Mouse (Mus musculus) liver, embryonic 14.5 days (tissue): ENCODE data around the gene Sec63. TPM values are rescaled to one million over a fixed set of nuclear protein-coding genes. Genes with fewer than 3 reads are reported as not detected.

Experiments used
- ATAC-seq: fragments of 200-750 bp; cut with Nextera tagmentation; 2 replicates; pipeline ENCODE4 v1.8.0; 2017; ENCODE audit warnings: moderate number of reproducible peaks, mild to moderate bottlenecking, moderate library complexity; ENCODE audit not compliant: insufficient read depth
- DNase-seq, 3 experiments: peaks; one replicate each; pipeline ENCODE4 v3.0.0-alpha.2; 2012 to 2013; ENCODE audit warnings: low read depth in 3 of 3, low spot score in 3 of 3
- H3K27ac ChIP-seq: fragments of 300-500 bp; sonication (generic); 2 replicates; pipeline ENCODE4 v1.5.1; 2014; ENCODE audit warnings: moderate library complexity, mild to moderate bottlenecking, control low read depth, inconsistent platforms
- H3K27me3 ChIP-seq: fragments of 300-500 bp; sonication (generic); 2 replicates; pipeline ENCODE4 v1.6.1; 2014; ENCODE audit warnings: mild to moderate bottlenecking, low read length, moderate library complexity; ENCODE audit not compliant: control insufficient read depth, insufficient read depth
- H3K36me3 ChIP-seq: fragments of 300-500 bp; sonication (generic); replicated peaks from 2 replicates; pipeline ENCODE4 v1.6.1; 2014; ENCODE audit warnings: low read depth; ENCODE audit not compliant: control insufficient read depth, insufficient read depth
- H3K4me1 ChIP-seq, 2 experiments: fragments of 200-500 bp in 1 of 2; fragments of 300-500 bp in 1 of 2; sonication (generic) in 1 of 2; replicated peaks; 2 replicates each; pipeline ENCODE4 v1.6.1; 2012 to 2014; ENCODE audit warnings: antibody characterized with exemption in 1 of 2, inconsistent platforms in 1 of 2, low read length in 1 of 2; ENCODE audit not compliant: control insufficient read depth in 2 of 2, insufficient read depth in 2 of 2
- H3K4me2 ChIP-seq: fragments of 300-500 bp; sonication (generic); 2 replicates; pipeline ENCODE4 v1.6.1; 2014; ENCODE audit warnings: low read depth, mild to moderate bottlenecking, control low read depth, moderate library complexity
- H3K4me3 ChIP-seq, 2 experiments: fragments of 200-500 bp in 1 of 2; fragments of 300-500 bp in 1 of 2; sonication (generic) in 1 of 2; 2 replicates each; pipeline ENCODE4 v1.5.1; 2012 to 2014; ENCODE audit warnings: low read depth in 2 of 2, low read length in 2 of 2, mild to moderate bottlenecking in 2 of 2, control low read depth in 1 of 2, inconsistent platforms in 1 of 2, moderate library complexity in 1 of 2; ENCODE audit not compliant: insufficient read depth in 1 of 2
- H3K9ac ChIP-seq: fragments of 300-500 bp; sonication (generic); replicated peaks from 2 replicates; pipeline ENCODE4 v1.6.1; 2014; ENCODE audit warnings: mild to moderate bottlenecking, control low read depth, moderate library complexity
- H3K9me3 ChIP-seq: fragments of 300-500 bp; sonication (generic); 2 replicates; pipeline ENCODE4 v1.6.1; 2016; ENCODE audit warnings: low read length, mixed read lengths; ENCODE audit not compliant: control insufficient read depth
- CTCF ChIP-seq: IDR thresholded peaks from 2 replicates; pipeline ENCODE4 v1.5.1; 2016; ENCODE audit warnings: antibody characterized with exemption, low read depth, control low read depth
- EP300 ChIP-seq: IDR thresholded peaks from 2 replicates; pipeline ENCODE4 v1.6.1; 2016; ENCODE audit warnings: antibody characterized with exemption, low read depth
- WGBS: fragments of 180-500 bp; shearing (Covaris S2); extraction: QIAGEN DNeasy Blood & Tissue Kit; methylation state at CpG from one replicate; pipeline ENCODE4 v1.1.7; 2014; ENCODE audit not compliant: insufficient replicate concordance; 5-methylcytosine and 5-hydroxymethylcytosine counted together
- polyA plus RNA-seq, 2 experiments: library from polyadenylated mRNA; depleted of rRNA in 1 of 2; stranded (reverse) in 1 of 2; unstranded in 1 of 2; fragments of >200 nt; fragmentation: Nextera tagmentation in 1 of 2; extraction: Ambion mirVana in 1 of 2; gene quantifications; 2 replicates each; pipeline versions ENCODE4 v1.2.1 to v1.2.3; 2012 to 2014

Gene Sec63
- polyA plus RNA-seq, 2 experiments: 7.5 to 10.7 TPM

- no peaks in the 10 kb centered on the region for H3K36me3 ChIP-seq
- WGBS: 29% methylated on average over 17 of the region's 17 CpGs
- H3K9me3 ChIP-seq: no peaks in the 10 kb centered on the region
- H3K4me2 ChIP-seq: peak within 1 kb of the TSS; percentile 37
- peaks cover 2% of the 10 kb centered on the region in 2 experiments; a peak in 1 of 4 replicates for H3K4me1 ChIP-seq
- no peak for TF ChIP-seq EP300
- 0 out of 2 replicates have a peak, but pooled peaks have one; percentile 1 for TF ChIP-seq CTCF
- H3K9ac ChIP-seq: no peak within 1 kb of the TSS
- no peak within 1 kb of the TSS for H3K4me3 ChIP-seq
- no peak for ATAC-seq
- DNase-seq: peak; percentile 36 to 52 (median 51)
- no peak within 1 kb of the TSS for H3K27ac ChIP-seq
- H3K27me3 ChIP-seq: no peaks in the 10 kb centered on the region
Observed at GRCm38 (mm10) chr10:42860159-42860911, 99.0 kb downstream of the Sec63 start, which contains the start of gene Scml4. Scml4 (plus strand) TSS chr10:42860370.

DNA sequence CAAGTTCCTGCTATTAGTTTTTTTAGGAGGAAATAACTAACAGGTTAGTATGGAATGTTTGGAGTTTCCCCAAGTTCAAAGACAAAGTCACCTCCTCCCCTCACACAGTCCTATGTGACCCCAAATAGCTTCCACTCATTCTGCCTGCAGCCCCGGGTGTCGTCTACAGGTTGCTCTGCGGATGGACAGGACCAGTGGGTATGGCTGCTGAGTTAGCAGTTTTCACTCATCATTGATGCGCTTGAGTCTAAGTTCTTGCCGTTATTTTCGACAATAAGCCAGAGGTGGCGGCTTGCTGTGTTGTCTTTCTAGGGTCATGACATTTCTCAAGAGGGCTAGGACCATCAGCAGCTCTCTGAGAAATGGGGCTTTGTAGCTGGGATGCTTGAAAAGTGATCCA lies 100.2 kb downstream of the Sec63 start:
- H3K4me1 ChIP-seq: peaks cover 2% of the 10 kb centered on the region in 2 experiments; a peak in 1 of 4 replicates
- ATAC-seq (no peak), DNase-seq (no peak)
- TF ChIP-seq EP300: no peak
- no peak for TF ChIP-seq CTCF
- no peaks in the 10 kb centered on the region for H3K36me3 ChIP-seq
- H3K9me3 ChIP-seq: no peaks in the 10 kb centered on the region
- no peak overlapping the region for H3K4me3 ChIP-seq
- WGBS: 64% methylated on average over 7 of the region's 7 CpGs
- no peak overlapping the region for H3K4me2 ChIP-seq
- H3K9ac ChIP-seq: no peak overlapping the region
- no peaks in the 10 kb centered on the region for H3K27me3 ChIP-seq
- no peak overlapping the region for H3K27ac ChIP-seq

DNA sequence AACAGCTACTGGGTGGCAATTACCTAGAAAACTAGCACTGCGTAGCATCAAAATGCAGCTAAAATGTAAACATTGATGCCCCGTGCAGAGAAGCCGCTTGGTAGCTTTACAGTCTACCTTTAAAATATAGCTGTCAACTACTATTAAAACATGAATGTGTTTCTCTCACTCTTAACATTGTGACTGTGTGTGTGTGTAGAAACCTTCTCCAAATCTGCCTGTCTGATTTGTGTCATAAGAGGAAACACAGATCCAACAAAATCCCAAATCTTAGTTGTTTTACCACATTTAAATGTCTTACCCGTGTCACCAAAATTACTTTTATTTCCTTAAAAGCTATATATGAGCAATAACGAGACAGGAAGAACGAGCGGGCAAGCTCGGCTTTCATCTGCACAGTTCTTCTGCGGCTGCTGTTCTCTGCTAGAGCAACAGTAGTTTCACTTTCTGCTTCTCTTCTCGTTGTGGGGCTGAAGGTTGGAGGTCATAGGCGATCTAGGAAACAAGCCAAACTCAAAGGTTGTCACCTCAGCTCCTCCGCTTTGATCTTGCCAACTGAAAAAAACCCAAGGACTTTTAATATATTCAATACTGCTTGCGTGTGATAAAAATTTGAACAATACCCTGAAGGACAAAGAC lies 100.9 kb downstream of the Sec63 start:
- ATAC-seq (no peak), DNase-seq (no peak)
- 31% methylated on average over 13 of the region's 13 CpGs for WGBS
- no peaks in the 10 kb centered on the region for H3K9me3 ChIP-seq
- no peaks in the 10 kb centered on the region for H3K36me3 ChIP-seq
- H3K27me3 ChIP-seq: no peaks in the 10 kb centered on the region
- H3K4me3 ChIP-seq: peak overlapping the region in 1 of 2 experiments; percentile 5; a peak in 1 of 4 replicates
- peaks cover 2% of the 10 kb centered on the region in 2 experiments; a peak in 1 of 4 replicates for H3K4me1 ChIP-seq
- no peak overlapping the region for H3K27ac ChIP-seq
- H3K9ac ChIP-seq: no peak overlapping the region
- peak overlapping the region; percentile 42 for H3K4me2 ChIP-seq
- no peak for TF ChIP-seq EP300
- TF ChIP-seq CTCF: no peak

DNA sequence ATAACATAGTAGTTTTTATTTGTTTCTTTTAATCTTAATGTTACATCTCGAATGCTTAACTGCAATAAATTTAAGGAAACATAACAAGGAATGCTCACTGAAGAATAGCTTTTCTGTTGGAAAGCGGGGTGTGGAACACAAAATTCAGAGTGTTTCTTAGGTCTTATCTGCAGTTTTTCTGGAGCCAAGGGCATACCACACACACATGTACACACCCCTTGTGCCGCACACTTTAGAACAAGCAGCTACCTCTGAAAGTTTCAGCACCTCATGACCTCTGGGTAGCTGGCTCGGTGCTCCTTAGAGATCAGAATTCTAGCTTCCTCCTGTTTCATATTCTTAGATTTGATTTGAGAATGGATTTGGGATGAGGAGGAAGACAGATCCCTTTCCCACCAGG lies 101.5 kb downstream of the Sec63 start:
- no peak overlapping the region; the same call in 1 of the 2 replicates for H3K4me2 ChIP-seq
- no peak for DNase-seq
- H3K9me3 ChIP-seq: no peaks in the 10 kb centered on the region

More for the DNA sequence above, 101.5 kb downstream of the Sec63 start:
- WGBS: 48% methylated on average over 4 of the region's 4 CpGs
- Histone ChIP-seq H3K36me3 (no peaks in the 10 kb centered on the region), H3K9ac (no peak overlapping the region), H3K27ac (no peak overlapping the region), H3K4me1 (peaks cover 2% of the 10 kb centered on the region in 2 experiments; a peak in 1 of 4 replicates), H3K4me3 (no peak overlapping the region), H3K27me3 (no peaks in the 10 kb centered on the region)
- TF ChIP-seq EP300: no peak
- ATAC-seq: no peak
